Mouse (Mus musculus) cortical plate, adult 2 months (tissue): ENCODE measurements around the gene Trim39.

Source experiments
- CTCF ChIP-seq: fragments of 200-500 bp; IDR thresholded peaks from 2 replicates; pipeline ENCODE4 v1.5.1; 2011; ENCODE audit warnings: mild to moderate bottlenecking, control low read depth, low read length; ENCODE audit not compliant: insufficient read depth; ENCODE audit errors: extremely low read depth
- POLR2A ChIP-seq: fragments of 200-500 bp; IDR thresholded peaks from 2 replicates; pipeline ENCODE4 v1.6.1; 2011; ENCODE audit warnings: mild to moderate bottlenecking, low read length, control low read depth; ENCODE audit not compliant: insufficient read depth; ENCODE audit errors: extremely low read depth

- no peak for TF ChIP-seq CTCF
- no peak for TF ChIP-seq POLR2A
Measured at GRCm38 (mm10) chr17:36248886-36249285, 23.2 kb downstream of the Trim39 start.
